Mouse (Mus musculus) hindbrain, embryonic 12.5 days (tissue): ENCODE measurements at regions not wholly inside any gene's neighbourhood (a gene's known extent, or its start where the extent isn't known, plus 50 kb on each side); places are given as distances from the start of the nearest gene placed in this dataset.

ENCODE experiments used
- ATAC-seq: fragments of 200-750 bp; cut with Nextera tagmentation; 2 replicates; pipeline ENCODE4 v1.8.0; 2017; ENCODE audit warnings: moderate TSS enrichment; ENCODE audit not compliant: low FRiP score
- H3K27ac ChIP-seq: fragments of 300-500 bp; sonication (generic); 2 replicates; pipeline ENCODE4 v1.5.1; 2016; ENCODE audit warnings: mild to moderate bottlenecking
- H3K27me3 ChIP-seq: fragments of 300-500 bp; sonication (generic); 2 replicates; pipeline ENCODE4 v1.6.1; 2016; ENCODE audit warnings: mild to moderate bottlenecking
- H3K36me3 ChIP-seq: fragments of 300-500 bp; sonication (generic); 2 replicates; pipeline ENCODE4 v1.6.1; 2016; ENCODE audit warnings: mild to moderate bottlenecking
- H3K4me1 ChIP-seq: fragments of 300-500 bp; sonication (generic); 2 replicates; pipeline ENCODE4 v1.6.1; 2016
- H3K4me2 ChIP-seq: fragments of 300-500 bp; sonication (generic); replicated peaks from 2 replicates; pipeline ENCODE4 v1.6.1; 2016; ENCODE audit warnings: mild to moderate bottlenecking
- H3K4me3 ChIP-seq: fragments of 300-500 bp; sonication (generic); 2 replicates; pipeline ENCODE4 v1.5.1; 2016; ENCODE audit warnings: mild to moderate bottlenecking
- H3K9ac ChIP-seq: fragments of 300-500 bp; sonication (generic); 2 replicates; pipeline ENCODE4 v1.6.1; 2016; ENCODE audit warnings: mild to moderate bottlenecking, moderate library complexity
- H3K9me3 ChIP-seq: fragments of 300-500 bp; sonication (generic); replicated peaks from 2 replicates; pipeline ENCODE4 v1.6.1; 2016; ENCODE audit warnings: mild to moderate bottlenecking
- WGBS: fragments of 180-500 bp; shearing (Covaris S2); methylation state at CpG from one replicate; pipeline ENCODE4 v1.1.7; 2016; 5-methylcytosine and 5-hydroxymethylcytosine counted together

DNA sequence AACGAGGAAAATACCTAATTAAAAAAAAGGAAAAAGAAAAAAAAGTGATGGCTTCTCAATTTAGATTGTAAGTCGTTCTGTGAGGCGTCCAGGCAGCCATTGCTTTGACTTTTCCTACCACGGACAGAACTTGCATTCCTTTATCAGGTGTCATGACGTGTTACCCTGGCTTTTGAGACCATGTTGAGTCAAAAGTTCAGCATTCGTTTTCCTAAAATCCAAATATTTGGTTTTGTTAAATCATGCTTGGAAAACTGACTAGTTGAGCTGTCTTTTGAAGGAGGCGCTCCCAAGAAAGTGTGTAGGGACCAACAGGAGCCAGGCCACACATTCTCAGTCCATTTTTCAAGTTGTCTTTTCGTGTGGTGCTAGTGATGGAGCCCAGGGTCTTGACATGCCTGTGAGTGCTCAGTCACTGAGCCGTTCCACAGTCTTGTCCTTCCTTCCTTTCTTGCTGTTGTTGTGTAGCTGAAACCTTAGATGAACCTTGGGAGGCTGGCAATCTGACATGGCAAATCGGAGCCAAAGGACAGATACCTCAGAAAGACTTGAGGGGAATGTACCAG, 125.1 kb upstream of the Pik3r1 start:
- no peaks in the 10 kb centered on the region for H3K36me3 ChIP-seq
- 89% methylated on average over 10 of the region's 10 CpGs for WGBS
- no peak for ATAC-seq

DNA sequence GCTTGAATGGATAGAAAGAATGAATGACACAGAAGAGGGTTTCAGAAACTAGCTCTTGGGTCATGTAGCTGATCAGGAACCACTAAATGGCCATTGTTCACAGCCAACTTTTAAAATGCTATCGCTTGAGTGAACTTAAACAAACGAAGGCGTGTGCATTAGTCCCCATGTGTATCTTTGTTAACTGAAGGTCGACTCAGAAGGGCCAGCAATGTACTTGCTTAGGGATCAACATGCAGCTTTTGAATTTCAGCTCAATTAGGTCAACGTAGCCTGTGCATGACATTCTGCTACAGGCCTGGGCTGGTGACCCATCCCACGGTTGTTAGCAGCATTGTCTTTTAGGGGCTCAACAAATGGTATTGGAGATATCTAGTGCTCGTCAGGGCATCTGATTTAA, 127.1 kb upstream of the Pik3r1 start:
- Histone ChIP-seq H3K9me3 (no peaks in the 10 kb centered on the region), H3K4me2 (no peak overlapping the region), H3K36me3 (no peaks in the 10 kb centered on the region), H3K4me1 (no peaks in the 10 kb centered on the region), H3K27me3 (no peaks in the 10 kb centered on the region), H3K9ac (no peak overlapping the region), H3K27ac (no peak overlapping the region), H3K4me3 (no peak overlapping the region)
- 56% methylated on average over 7 of the region's 7 CpGs for WGBS
- no peak for ATAC-seq

More for the DNA sequence above, 125.1 kb upstream of the Pik3r1 start:
- Histone ChIP-seq H3K27me3 (no peaks in the 10 kb centered on the region), H3K9me3 (no peaks in the 10 kb centered on the region), H3K4me3 (no peak overlapping the region), H3K9ac (no peak overlapping the region), H3K4me1 (no peaks in the 10 kb centered on the region), H3K4me2 (no peak overlapping the region), H3K27ac (no peak overlapping the region)

- ATAC-seq: no peak
Observed at GRCm38 (mm10) chr13:101895686-101896085, 127.7 kb upstream of the Pik3r1 start.

GRCm38 (mm10) chr13:101896946-101897345, 128.9 kb upstream of the Pik3r1 start:
- no peak overlapping the region for H3K27ac ChIP-seq
- H3K9ac ChIP-seq: no peak overlapping the region
- no peaks in the 10 kb centered on the region for H3K9me3 ChIP-seq
- no peak overlapping the region for H3K4me3 ChIP-seq
- WGBS: 91% methylated on average over 4 of the region's 4 CpGs
- H3K27me3 ChIP-seq: no peaks in the 10 kb centered on the region
- ATAC-seq: no peak
- no peak overlapping the region for H3K4me2 ChIP-seq
- H3K36me3 ChIP-seq: no peaks in the 10 kb centered on the region
- no peaks in the 10 kb centered on the region for H3K4me1 ChIP-seq

More at GRCm38 (mm10) chr13:101895686-101896085, 127.7 kb upstream of the Pik3r1 start:
- H3K27ac ChIP-seq: no peak overlapping the region
- H3K4me2 ChIP-seq: no peak overlapping the region
- no peaks in the 10 kb centered on the region for H3K9me3 ChIP-seq
- no peak overlapping the region for H3K9ac ChIP-seq
- no peaks in the 10 kb centered on the region for H3K27me3 ChIP-seq
- H3K4me3 ChIP-seq: no peak overlapping the region
- WGBS: 46% methylated on average over 4 of the region's 4 CpGs
- no peaks in the 10 kb centered on the region for H3K36me3 ChIP-seq
- H3K4me1 ChIP-seq: no peaks in the 10 kb centered on the region

DNA sequence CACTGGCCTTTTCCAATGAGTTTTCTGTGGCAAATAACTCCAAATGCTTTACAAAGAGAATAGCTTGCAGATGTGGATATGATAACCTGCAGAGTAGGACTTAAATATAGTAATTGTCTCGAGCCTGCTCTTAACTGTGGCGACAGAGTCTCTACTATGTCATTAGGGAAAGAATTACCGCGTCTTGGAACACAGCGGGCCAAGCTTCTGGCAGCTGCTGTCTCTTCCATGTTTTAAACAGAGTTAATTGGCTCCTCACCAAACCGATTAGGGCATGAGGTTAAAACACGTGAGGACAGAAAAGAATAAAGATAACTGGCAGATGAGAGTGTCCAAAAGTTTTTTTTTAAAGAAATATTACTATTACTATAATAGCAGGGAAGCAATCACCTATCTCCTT, 134.2 kb upstream of the Pik3r1 start:
- Histone ChIP-seq H3K9ac (no peak overlapping the region), H3K36me3 (no peaks in the 10 kb centered on the region), H3K27ac (no peak overlapping the region), H3K4me3 (no peak overlapping the region), H3K4me1 (no peaks in the 10 kb centered on the region), H3K27me3 (no peaks in the 10 kb centered on the region), H3K9me3 (no peaks in the 10 kb centered on the region), H3K4me2 (no peak overlapping the region)
- WGBS: 77% methylated on average over 7 of the region's 7 CpGs
- no peak for ATAC-seq

DNA sequence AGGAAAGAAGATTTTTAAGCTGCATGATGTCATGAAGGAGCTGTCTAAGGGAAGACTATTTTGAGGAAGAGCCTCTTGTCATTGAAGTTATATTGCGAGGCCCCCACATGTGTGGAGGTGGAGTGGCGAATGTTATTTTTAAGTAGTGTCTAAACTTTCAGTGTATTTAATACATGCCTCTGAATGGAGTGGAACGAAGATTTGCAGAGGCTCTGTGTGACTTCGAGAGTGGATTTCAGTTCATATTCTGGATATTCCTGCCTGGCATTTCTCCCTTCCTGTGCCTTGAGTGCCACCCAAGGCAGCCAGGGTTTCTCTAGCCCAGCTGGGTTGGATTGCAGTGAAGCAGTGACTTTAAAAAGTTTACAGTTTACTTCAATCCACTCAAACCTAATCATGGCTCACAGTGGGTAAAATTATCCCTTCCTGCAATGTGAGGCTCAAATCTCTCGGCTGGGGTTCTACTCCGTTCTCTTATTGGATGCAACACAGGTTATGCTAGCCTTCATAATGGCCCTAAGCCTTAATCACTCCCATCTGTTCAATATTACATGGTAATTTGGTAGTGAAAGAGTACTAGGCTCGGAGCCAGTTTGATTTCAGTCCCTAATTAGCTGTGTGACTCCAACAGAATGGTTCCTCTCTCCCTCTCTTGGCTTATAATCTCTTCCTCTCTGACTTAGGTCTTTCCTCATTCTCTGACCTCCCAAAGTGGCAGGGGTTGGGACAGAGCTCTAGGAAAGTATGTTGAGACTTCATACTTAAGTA, 138.1 kb upstream of the Pik3r1 start:
- no peak overlapping the region for H3K9ac ChIP-seq
- no peak overlapping the region for H3K27ac ChIP-seq
- 74% methylated on average over 7 of the region's 7 CpGs for WGBS
- H3K4me1 ChIP-seq: no peaks in the 10 kb centered on the region
- no peaks in the 10 kb centered on the region for H3K36me3 ChIP-seq
- no peak overlapping the region for H3K4me3 ChIP-seq
- no peaks in the 10 kb centered on the region for H3K27me3 ChIP-seq
- no peak for ATAC-seq
- H3K9me3 ChIP-seq: no peaks in the 10 kb centered on the region
- H3K4me2 ChIP-seq: no peak overlapping the region

DNA sequence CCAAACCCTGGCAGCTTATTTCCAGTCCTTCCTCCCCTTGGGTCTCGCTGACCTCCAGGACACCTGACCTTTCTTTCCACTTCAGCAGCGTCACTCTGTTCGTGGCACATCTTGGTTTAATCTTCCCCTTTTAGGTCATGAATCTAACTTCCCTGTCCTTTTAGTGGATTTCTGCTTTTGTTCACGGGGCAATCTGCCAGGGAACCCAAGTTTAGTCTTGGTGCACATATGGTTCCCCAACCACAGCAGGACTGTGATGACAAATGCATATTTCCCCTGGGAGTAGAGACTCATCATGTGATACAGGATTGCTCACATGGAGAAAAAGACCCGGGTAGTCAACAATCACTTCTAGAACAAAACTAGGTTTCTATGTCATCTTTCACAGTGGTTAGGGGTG, 141.0 kb upstream of the Pik3r1 start:
- Histone ChIP-seq H3K9me3 (no peaks in the 10 kb centered on the region), H3K27ac (no peak overlapping the region), H3K27me3 (no peaks in the 10 kb centered on the region), H3K4me1 (no peaks in the 10 kb centered on the region), H3K4me3 (no peak overlapping the region), H3K9ac (no peak overlapping the region), H3K4me2 (no peak overlapping the region), H3K36me3 (no peaks in the 10 kb centered on the region)
- ATAC-seq: no peak
- WGBS: 69% methylated on average over 5 of the region's 5 CpGs

DNA sequence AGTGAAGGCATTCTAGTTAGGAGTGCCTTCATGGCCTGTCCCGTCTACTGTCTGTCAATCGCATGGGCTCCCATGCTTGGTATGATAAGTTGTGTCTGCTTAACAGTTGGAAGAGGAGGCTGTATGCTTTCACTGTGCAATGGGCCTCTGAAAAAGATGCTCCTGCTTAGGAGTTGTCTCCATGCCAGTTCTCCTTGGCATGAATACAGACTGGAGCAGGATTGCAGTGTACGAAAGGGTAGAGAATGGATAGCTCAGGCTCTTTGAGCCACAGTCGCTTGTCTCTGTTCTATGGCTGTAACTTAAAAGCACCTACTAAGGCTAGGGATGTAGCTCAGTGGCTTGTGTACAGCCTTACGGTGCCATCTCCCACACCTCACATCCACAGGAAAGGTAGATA, 142.7 kb upstream of the Pik3r1 start:
- WGBS: 97% methylated on average over 5 of the region's 5 CpGs
- Histone ChIP-seq H3K4me2 (no peak overlapping the region), H3K27me3 (no peaks in the 10 kb centered on the region), H3K4me1 (no peaks in the 10 kb centered on the region), H3K9ac (no peak overlapping the region), H3K27ac (no peak overlapping the region), H3K9me3 (no peaks in the 10 kb centered on the region), H3K36me3 (no peaks in the 10 kb centered on the region), H3K4me3 (no peak overlapping the region)
- ATAC-seq: no peak

DNA sequence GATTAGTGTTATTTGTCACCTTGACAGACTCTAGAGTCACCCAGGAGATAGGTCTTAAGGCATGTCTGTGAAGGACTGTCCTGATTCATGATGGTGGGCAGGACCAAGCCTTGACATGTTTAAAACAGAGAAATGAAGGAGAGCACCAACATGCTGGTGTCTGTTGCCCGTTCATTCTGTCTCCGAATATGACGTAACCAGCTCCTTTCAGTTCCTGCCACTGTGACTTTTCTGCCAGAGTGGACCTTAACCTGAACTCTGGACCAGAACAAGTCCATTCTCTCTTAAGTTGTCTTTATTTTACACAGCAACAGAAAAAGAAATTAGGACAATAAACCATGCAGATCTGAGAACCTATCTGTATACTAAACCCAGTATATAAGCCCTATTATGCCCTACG, 146.1 kb upstream of the Pik3r1 start:
- Histone ChIP-seq H3K36me3 (no peaks in the 10 kb centered on the region), H3K9ac (no peak overlapping the region), H3K4me1 (no peaks in the 10 kb centered on the region), H3K27ac (no peak overlapping the region), H3K27me3 (no peaks in the 10 kb centered on the region), H3K9me3 (no peaks in the 10 kb centered on the region), H3K4me2 (no peak overlapping the region), H3K4me3 (no peak overlapping the region)
- 95% methylated on average over 4 of the region's 4 CpGs for WGBS
- no peak for ATAC-seq

- no peaks in the 10 kb centered on the region for H3K36me3 ChIP-seq
- no peaks in the 10 kb centered on the region for H3K27me3 ChIP-seq
- H3K9me3 ChIP-seq: no peaks in the 10 kb centered on the region
- no peak for ATAC-seq
- no peaks in the 10 kb centered on the region for H3K4me1 ChIP-seq
- no peak overlapping the region for H3K4me2 ChIP-seq
- H3K27ac ChIP-seq: no peak overlapping the region
- no peak overlapping the region for H3K9ac ChIP-seq
- WGBS: 72% methylated on average over 5 of the region's 5 CpGs
- H3K4me3 ChIP-seq: no peak overlapping the region
Observed at GRCm38 (mm10) chr13:101914691-101915541, 146.9 kb upstream of the Pik3r1 start.

GRCm38 (mm10) chr13:101915542-101915941, 147.5 kb upstream of the Pik3r1 start:
- ATAC-seq: no peak
- H3K9ac ChIP-seq: no peak overlapping the region
- no peaks in the 10 kb centered on the region for H3K9me3 ChIP-seq
- H3K27me3 ChIP-seq: no peaks in the 10 kb centered on the region
- H3K4me3 ChIP-seq: no peak overlapping the region
- H3K4me1 ChIP-seq: no peaks in the 10 kb centered on the region
- H3K4me2 ChIP-seq: no peak overlapping the region
- WGBS: 67% methylated on average over 6 of the region's 6 CpGs
- no peak overlapping the region for H3K27ac ChIP-seq
- H3K36me3 ChIP-seq: no peaks in the 10 kb centered on the region

DNA sequence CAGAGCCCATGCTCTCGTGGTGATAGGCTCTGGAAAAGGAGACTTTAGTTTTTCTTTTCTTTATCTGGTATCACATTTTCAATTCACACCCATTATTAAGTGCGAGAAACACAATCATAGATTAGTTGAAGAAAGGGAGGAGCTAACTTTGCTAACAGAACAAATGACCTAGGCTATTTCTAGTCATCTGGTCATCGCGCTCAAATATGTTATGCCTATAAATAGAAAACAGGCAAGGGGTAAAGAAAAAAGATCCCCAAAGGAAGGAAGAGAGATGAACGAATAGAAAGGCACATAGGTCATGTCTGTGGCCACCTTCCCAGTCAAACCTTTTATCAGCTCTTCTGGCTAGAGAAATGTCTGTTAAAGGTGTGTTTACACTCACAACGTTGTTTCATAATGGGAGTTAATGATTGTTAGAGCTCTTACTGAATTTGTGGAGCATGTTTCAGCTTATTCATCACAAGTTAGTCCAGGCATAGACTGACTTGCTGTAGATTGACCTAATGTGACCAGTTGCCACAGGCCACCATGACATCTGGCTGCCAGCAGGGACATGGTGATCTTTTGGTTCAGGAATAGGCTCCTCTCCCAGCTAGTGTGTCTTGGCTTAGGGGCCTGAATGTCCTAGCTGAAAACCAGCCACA, 148.1 kb upstream of the Pik3r1 start:
- no peak overlapping the region for H3K4me3 ChIP-seq
- H3K27me3 ChIP-seq: no peaks in the 10 kb centered on the region
- H3K9me3 ChIP-seq: no peaks in the 10 kb centered on the region
- H3K4me1 ChIP-seq: no peaks in the 10 kb centered on the region
- H3K27ac ChIP-seq: no peak overlapping the region
- H3K9ac ChIP-seq: no peak overlapping the region
- H3K4me2 ChIP-seq: no peak overlapping the region
- WGBS: 74% methylated on average over 6 of the region's 6 CpGs
- no peaks in the 10 kb centered on the region for H3K36me3 ChIP-seq
- no peak for ATAC-seq
